Mouse (Mus musculus): ENCODE data around the gene Mfsd2a.

GRCm38 (mm10) chr4:122974976-122975520 lies 14.1 kb upstream of the Mfsd2a start:
- TF ChIP-seq POLR2A (IDR thresholded peaks at IDR 0.05; ENCODE audit: insufficient read length, low read depth), result no peak
- no peak for TF ChIP-seq TCF12 (IDR thresholded peaks at IDR 0.05; ENCODE audit: insufficient read depth, poor library complexity, severe bottlenecking)
- TF ChIP-seq E2F4 (IDR thresholded peaks at IDR 0.05; ENCODE audit: insufficient read depth), result no peak
- TF ChIP-seq TCF3 (IDR thresholded peaks at IDR 0.05; ENCODE audit: insufficient read length, low read depth), result no peak
- TF ChIP-seq POLR2AphosphoS2 (IDR thresholded peaks at IDR 0.05; ENCODE audit: insufficient read length, low read depth), result no peak
- no peak for TF ChIP-seq MYOD1 (IDR thresholded peaks at IDR 0.05; ENCODE audit: control insufficient read depth in 1 of 3, insufficient read length in 2 of 3, low read depth in 2 of 3)
- TF ChIP-seq MAX (IDR thresholded peaks at IDR 0.05; ENCODE audit: low read depth), result no peak
- no peak for TF ChIP-seq CEBPB (IDR thresholded peaks at IDR 0.05; ENCODE audit: insufficient read depth, poor library complexity, severe bottlenecking)

All from myocyte (in vitro differentiated cells).